ENCODE assay signal across 12 mouse cellular contexts in the genomic region with DNA sequence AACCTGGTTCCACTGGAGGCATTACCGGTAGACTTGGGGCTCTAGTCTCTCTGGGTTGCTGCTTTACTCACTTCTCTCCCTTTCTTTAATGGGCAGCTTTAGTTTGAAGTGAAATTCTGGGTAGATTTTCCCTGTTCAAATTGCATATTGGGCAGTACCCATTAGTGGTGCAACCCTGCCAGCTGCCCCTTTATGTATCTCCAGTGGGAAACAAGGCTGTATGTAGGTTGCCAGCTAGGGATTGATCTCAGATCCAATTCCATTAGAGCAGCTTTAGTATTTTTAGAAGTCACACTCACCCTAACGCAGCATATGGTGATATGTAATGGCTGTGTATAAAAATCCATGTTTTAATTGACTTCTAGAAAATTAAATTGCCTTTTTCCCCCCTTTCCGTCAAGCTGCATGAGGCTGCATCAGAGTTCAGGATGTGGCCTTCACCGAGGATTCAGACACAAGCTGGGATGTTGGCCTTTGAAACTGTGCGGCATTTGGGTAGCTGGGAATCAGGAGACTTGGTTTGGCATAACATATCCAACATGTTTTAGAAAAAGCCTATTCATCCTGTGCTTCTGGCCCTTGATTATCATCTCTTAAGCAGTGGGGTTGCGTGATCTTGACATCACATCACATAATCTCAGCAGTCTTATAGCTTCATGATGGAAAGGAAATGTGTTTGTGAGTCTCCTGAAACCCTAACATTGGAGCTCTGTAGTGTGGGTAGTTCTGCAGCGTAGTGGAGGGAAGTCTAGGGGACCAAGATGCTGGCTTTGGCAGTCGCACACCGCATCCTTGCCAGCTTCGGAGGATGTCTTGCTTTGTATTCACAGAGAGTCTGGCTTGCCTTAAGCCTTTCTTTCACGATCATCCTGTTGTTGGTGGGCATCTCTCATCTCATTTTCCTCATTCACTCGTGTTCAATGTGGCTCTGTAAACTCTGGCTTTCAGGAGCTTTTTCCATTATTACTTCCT. TPM values are rescaled to one million over a fixed set of nuclear protein-coding genes. Genes with fewer than 3 reads are reported as not detected.
DNase-seq lines count a peak whose midpoint lies in the region; ATAC-seq and TF ChIP-seq lines count a peak whose summit lies in the region.
"Had no signal": no experiment of that assay in that cellular context is flagged by ENCODE, and none has a peak within 500 bp of the region (broad histone marks: within the 10 kb centered on the region; RNA-seq: fewer than 3 reads in every experiment).

No protein-coding gene starts in this region.

- 70% methylated on average over 12 of the region's 12 CpGs for WGBS in midbrain, embryonic 16.5 days
- 78% methylated on average over 12 of the region's 12 CpGs for WGBS in midbrain, embryonic 13.5 days
- 84% methylated on average over 12 of the region's 12 CpGs for WGBS in heart, adult 2 months

- ATAC-seq in midbrain, embryonic 16.5 days, result 0 out of 2 replicates have a peak, but pooled peaks have one; percentile 33
- no peak for ATAC-seq in midbrain, embryonic 13.5 days
- ATAC-seq: liver, embryonic 12.5 days had no signal

- DNase-seq in frontal cortex, adult 2 months (ENCODE audit: extremely low spot score in 1 of 2, low spot score in 1 of 2), result peak; percentile 59 to 77
- peak; percentile 69 to 75 for DNase-seq in left cerebral cortex, postnatal 14 days (ENCODE audit: low spot score in 2 of 2)
- DNase-seq in heart, postnatal 14 days, result no peak
- DNase-seq in thymus, postnatal 36 days, result no peak
- no peak for DNase-seq in testis, postnatal 14 days (ENCODE audit: low spot score)
- no peak for DNase-seq in heart, adult 2 months
- DNase-seq: kidney, postnatal 14 days had no signal

- no peak for TF ChIP-seq POLR2A in heart, adult 2 months (IDR thresholded peaks at IDR 0.05; ENCODE audit: insufficient read depth, low read depth, low read length)

- intact Hi-C loops in left cerebral cortex, postnatal 14 days (cut with DNase I), result no loop called here
- intact Hi-C loops in heart, postnatal 14 days (cut with DNase I), result no loop called here
- intact Hi-C loops in heart, adult 2 months (cut with DNase I), result no loop called here

- TF ChIP-seq CTCF in heart, adult 2 months (IDR thresholded peaks at IDR 0.05), result no peak

- H3K27me3 ChIP-seq in midbrain, embryonic 16.5 days (ENCODE audit: control insufficient read depth, insufficient read depth, low read depth, low read length), result no peaks in the 10 kb centered on the region; the same call in 1 of the 2 replicates
- H3K27me3 ChIP-seq in midbrain, embryonic 13.5 days, result no peaks in the 10 kb centered on the region
- no peaks in the 10 kb centered on the region for H3K27me3 ChIP-seq in heart, adult 2 months (ENCODE audit: control insufficient read depth, insufficient read depth, low read length)
- H3K27me3 ChIP-seq: liver, embryonic 12.5 days; megakaryocyte, embryonic 14.5 days had no signal

- no peaks in the 10 kb centered on the region for H3K36me3 ChIP-seq in midbrain, embryonic 16.5 days (ENCODE audit: control insufficient read depth, insufficient read depth, low read length)
- no peaks in the 10 kb centered on the region for H3K36me3 ChIP-seq in midbrain, embryonic 13.5 days
- no peaks in the 10 kb centered on the region for H3K36me3 ChIP-seq in heart, adult 2 months (ENCODE audit: control insufficient read depth, insufficient read depth, low read length)
- H3K36me3 ChIP-seq: liver, embryonic 12.5 days had no signal

- no peaks in the 10 kb centered on the region for H3K9me3 ChIP-seq in midbrain, embryonic 16.5 days (replicated peaks; ENCODE audit: control insufficient read depth, low read length, poor library complexity, severe bottlenecking)
- no peaks in the 10 kb centered on the region for H3K9me3 ChIP-seq in midbrain, embryonic 13.5 days
- H3K9me3 ChIP-seq: liver, embryonic 12.5 days had no signal

- H3K27ac ChIP-seq in midbrain, embryonic 16.5 days (ENCODE audit: low read length), result peak overlapping the region; percentile 30; the same call in 1 of the 2 replicates
- no peak overlapping the region for H3K27ac ChIP-seq in midbrain, embryonic 13.5 days
- H3K27ac ChIP-seq in heart, adult 2 months, result no peak overlapping the region
- H3K27ac ChIP-seq: liver, embryonic 12.5 days had no signal

- peaks cover 4% of the 10 kb centered on the region; the same call in 1 of the 2 replicates for H3K4me1 ChIP-seq in midbrain, embryonic 16.5 days (ENCODE audit: control insufficient read depth, insufficient read depth, low read length)
- no peaks in the 10 kb centered on the region; the same call in 1 of the 2 replicates for H3K4me1 ChIP-seq in midbrain, embryonic 13.5 days (replicated peaks)
- no peaks in the 10 kb centered on the region for H3K4me1 ChIP-seq in heart, adult 2 months (ENCODE audit: control insufficient read depth, insufficient read depth, low read length)
- H3K4me1 ChIP-seq: liver, embryonic 12.5 days; megakaryocyte, embryonic 14.5 days had no signal

- H3K4me3 ChIP-seq in midbrain, embryonic 16.5 days (ENCODE audit: low read depth, low read length), result no peak overlapping the region
- H3K4me3 ChIP-seq in midbrain, embryonic 13.5 days (replicated peaks), result no peak overlapping the region
- no peak overlapping the region for H3K4me3 ChIP-seq in heart, adult 2 months
- H3K4me3 ChIP-seq: liver, embryonic 12.5 days; megakaryocyte, embryonic 14.5 days had no signal

- no peak overlapping the region for H3K9ac ChIP-seq in midbrain, embryonic 16.5 days (ENCODE audit: low read depth, low read length)
- no peak overlapping the region for H3K9ac ChIP-seq in midbrain, embryonic 13.5 days (replicated peaks)
- H3K9ac ChIP-seq in heart, adult 2 months (ENCODE audit: low read depth, low read length), result no peak overlapping the region
- H3K9ac ChIP-seq: liver, embryonic 12.5 days had no signal

- H3K79me2 ChIP-seq in heart, adult 2 months (replicated peaks; ENCODE audit: control insufficient read depth, insufficient read depth, low read length), result no peaks in the 10 kb centered on the region

- no peak overlapping the region for H3K4me2 ChIP-seq in midbrain, embryonic 16.5 days (ENCODE audit: low read length)
- no peak overlapping the region for H3K4me2 ChIP-seq in midbrain, embryonic 13.5 days (replicated peaks)
- H3K4me2 ChIP-seq: liver, embryonic 12.5 days had no signal

- TF ChIP-seq EP300 in heart, adult 2 months (IDR thresholded peaks at IDR 0.05; ENCODE audit: insufficient read depth, low read depth, low read length), result no peak

RNA-seq across cellular contexts. Expression of a gene that starts 56.0 kb away (rescaled TPM):
- 96.0 and 112 TPM in 2 replicates for polyA plus RNA-seq in midbrain, embryonic 16.5 days (2015; fragmentation: Nextera tagmentation; extraction: Ambion mirVana)
- polyA plus RNA-seq in midbrain, embryonic 13.5 days (2015; fragmentation: Nextera tagmentation; extraction: Ambion mirVana), result 33.7 and 36.0 TPM in 2 replicates
- 242 and 254 TPM in 2 replicates for polyA plus RNA-seq in frontal cortex, adult 2 months (2012; rRNA removed)
- total RNA-seq in left cerebral cortex, postnatal 14 days (2021), result 100 to 1,000 TPM; 294 to 299 TPM
- 1 to 10 TPM; 1.8 to 3.4 TPM for total RNA-seq in heart, postnatal 14 days (2021)
- 1 to 10 TPM; 5.4 to 6.7 TPM for total RNA-seq in heart, adult 2 months (2021)
- polyA plus RNA-seq in heart, adult 2 months (2012; rRNA removed), result 0.62 and 0.85 TPM in 2 replicates
- total RNA-seq: common myeloid progenitor, adult 5-6 weeks had no signal

Comparison
In these comparisons a context has a peak if more than half of its experiments do, and no peak if none do; other contexts are left out.
1. DNase-seq: peak in frontal cortex, adult 2 months (2 of 2) and left cerebral cortex, postnatal 14 days (2 of 2); none in heart, postnatal 14 days (0 of 2), thymus, postnatal 36 days (0 of 2), testis, postnatal 14 days (single experiment) and heart, adult 2 months (0 of 2).
2. RNA of a gene that starts 56.0 kb away (polyA plus RNA-seq): 242 to 254 TPM in frontal cortex, adult 2 months, 96.0 to 112 TPM in midbrain, embryonic 16.5 days and 33.7 to 36.0 TPM in midbrain, embryonic 13.5 days; 0.62 to 0.85 TPM in heart, adult 2 months; every median in the first group is over 10 times any median in the second.